Mouse (Mus musculus): ENCODE data around the gene Zfp229. TPM values are rescaled to one million over a fixed set of nuclear protein-coding genes. Genes with fewer than 3 reads are reported as not detected.

Zfp229 gene
- polyA plus RNA-seq, 1 experiment: 0.21 TPM

Other genes starting within 250 kb of the Zfp229 start
- gene Zfp53, start 241.8 kb upstream of the Zfp229 start, polyA plus RNA-seq (2012; rRNA removed): 1.9 and 3.8 TPM in 2 replicates
- 0.32 and 0.36 TPM in 2 replicates for gene Zfp52, start 195.3 kb upstream of the Zfp229 start, polyA plus RNA-seq (2012; rRNA removed)
- gene Zfp948, start 163.8 kb upstream of the Zfp229 start, polyA plus RNA-seq (2012; rRNA removed): 1.4 and 2.4 TPM in 2 replicates
- gene Zfp983, start 80.2 kb upstream of the Zfp229 start, polyA plus RNA-seq (2012; rRNA removed): 0.48 and 0.80 TPM in 2 replicates
- gene Gm10226, start 38.9 kb upstream of the Zfp229 start, polyA plus RNA-seq (2012; rRNA removed): not detected in 2 replicates
- 0.87 and 0.97 TPM in 2 replicates for gene Zfp760, start 23.1 kb upstream of the Zfp229 start, polyA plus RNA-seq (2012; rRNA removed)
- 0.10 and 0.30 TPM in 2 replicates for gene Zfp820, start 115.0 kb downstream of the Zfp229 start, polyA plus RNA-seq (2012; rRNA removed)
- gene Zfp995, start 179.1 kb downstream of the Zfp229 start, polyA plus RNA-seq (2012; rRNA removed): 1.0 and 1.3 TPM in 2 replicates
- 0.88 and 2.1 TPM in 2 replicates for gene Zfp942, start 231.7 kb downstream of the Zfp229 start, polyA plus RNA-seq (2012; rRNA removed)
- gene Zfp943, start 231.8 kb downstream of the Zfp229 start, polyA plus RNA-seq (2012; rRNA removed): 1.7 and 4.5 TPM in 2 replicates